ENCODE assay signal across 17 mouse cellular contexts in the genomic region with DNA sequence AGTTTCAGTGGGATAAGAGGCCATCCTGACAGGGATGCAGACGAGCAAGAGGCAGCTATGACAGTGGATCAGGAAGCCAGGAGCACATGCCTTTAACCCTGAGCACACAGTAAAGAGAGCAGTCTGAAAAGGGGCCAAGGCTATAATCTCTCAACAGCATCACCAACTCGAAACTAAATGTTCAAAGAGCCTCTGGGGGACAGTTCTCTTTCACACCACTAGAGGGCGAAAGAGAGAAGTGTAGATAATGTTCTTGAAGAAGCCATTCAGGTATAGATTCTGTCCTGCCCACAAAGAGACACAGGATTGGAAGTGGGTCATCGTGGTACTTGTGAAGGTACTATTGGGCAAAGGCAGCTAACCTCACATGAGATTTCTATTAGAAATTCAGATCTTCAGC. TPM values are rescaled to one million over a fixed set of nuclear protein-coding genes. Genes with fewer than 3 reads are reported as not detected.
DNase-seq lines count a peak whose midpoint lies in the region; ATAC-seq and TF ChIP-seq lines count a peak whose summit lies in the region.
"Had no signal": no experiment of that assay in that cellular context is flagged by ENCODE, and none has a peak within 500 bp of the region (broad histone marks: within the 10 kb centered on the region; RNA-seq: fewer than 3 reads in every experiment).

No protein-coding gene starts in this region.

- no peak for TF ChIP-seq EP300 in liver, embryonic 14.5 days (IDR thresholded peaks at IDR 0.05; ENCODE audit: low read depth)

- no peaks in the 10 kb centered on the region for H3K9me3 ChIP-seq in liver, embryonic 14.5 days (ENCODE audit: control insufficient read depth, low read length)
- no peaks in the 10 kb centered on the region for H3K9me3 ChIP-seq in liver, embryonic 11.5 days (ENCODE audit: control insufficient read depth, low read length)
- H3K9me3 ChIP-seq: lung, embryonic 15.5 days had no signal

- no peak for DNase-seq in gastrocnemius, adult 2 months
- no peak for DNase-seq in gastrocnemius, postnatal 4 days (ENCODE audit: low spot score in 2 of 2)
- peak in 1 of 3 experiments; percentile 4 for DNase-seq in liver, embryonic 14.5 days (ENCODE audit: low read depth in 3 of 3, low spot score in 3 of 3)
- no peak for DNase-seq in liver, embryonic 11.5 days (ENCODE audit: low spot score)
- DNase-seq in A20 (ENCODE audit: low read depth, low spot score) (peak; percentile 10), R1 (ENCODE audit: low read depth, low spot score) (peak; percentile 22)
- no peak for DNase-seq in right cerebral cortex, postnatal 4 days
- no peak for DNase-seq in heart, adult 11 months
- DNase-seq: cerebellum, adult 8-10 months; heart, postnatal 10 days; kidney, adult 8-10 months; thymus, postnatal 36 days had no signal

- intact Hi-C loops in gastrocnemius, adult 2 months (cut with DNase I): no loop called here

- WGBS in liver, embryonic 14.5 days (ENCODE audit: insufficient replicate concordance): 57% methylated on average over 4 of the region's 4 CpGs
- WGBS in liver, embryonic 11.5 days: 71% methylated on average over 4 of the region's 4 CpGs

- no peak for ATAC-seq in liver, embryonic 14.5 days (ENCODE audit: insufficient read depth)
- ATAC-seq in liver, embryonic 11.5 days (replicated peaks; ENCODE audit: low FRiP score): no peak
- ATAC-seq: forebrain, embryonic 13.5 days had no signal

- no peaks in the 10 kb centered on the region for H3K36me3 ChIP-seq in liver, embryonic 14.5 days (replicated peaks; ENCODE audit: control insufficient read depth, insufficient read depth, low read depth)
- no peaks in the 10 kb centered on the region for H3K36me3 ChIP-seq in liver, embryonic 11.5 days (ENCODE audit: control insufficient read depth, insufficient read depth, low read length)
- H3K36me3 ChIP-seq: lung, embryonic 15.5 days had no signal

- no peak overlapping the region for H3K27ac ChIP-seq in gastrocnemius, adult 2 months
- no peak overlapping the region for H3K27ac ChIP-seq in liver, embryonic 14.5 days
- H3K27ac ChIP-seq in liver, embryonic 11.5 days (ENCODE audit: low read depth, low read length): no peak overlapping the region
- H3K27ac ChIP-seq: forebrain, embryonic 13.5 days; hindbrain, embryonic 14.5 days; lung, embryonic 15.5 days had no signal

- no peak overlapping the region for H3K4me2 ChIP-seq in liver, embryonic 14.5 days (ENCODE audit: low read depth)
- no peak overlapping the region for H3K4me2 ChIP-seq in liver, embryonic 11.5 days
- H3K4me2 ChIP-seq: forebrain, embryonic 13.5 days; hindbrain, embryonic 14.5 days; lung, embryonic 15.5 days had no signal

- H3K4me1 ChIP-seq in liver, embryonic 14.5 days (replicated peaks; ENCODE audit: control insufficient read depth in 2 of 2, insufficient read depth in 2 of 2, low read length in 1 of 2): no peaks in the 10 kb centered on the region
- no peaks in the 10 kb centered on the region for H3K4me1 ChIP-seq in liver, embryonic 11.5 days (replicated peaks; ENCODE audit: control insufficient read depth, insufficient read depth, low read length)
- H3K4me1 ChIP-seq: forebrain, embryonic 13.5 days; lung, embryonic 15.5 days had no signal

- H3K9ac ChIP-seq in liver, embryonic 14.5 days (replicated peaks): no peak overlapping the region
- H3K9ac ChIP-seq in liver, embryonic 11.5 days (ENCODE audit: low read depth, low read length): no peak overlapping the region
- H3K9ac ChIP-seq: forebrain, embryonic 13.5 days; hindbrain, embryonic 14.5 days; lung, embryonic 15.5 days had no signal

- no peaks in the 10 kb centered on the region for H3K27me3 ChIP-seq in liver, embryonic 14.5 days (ENCODE audit: control insufficient read depth, insufficient read depth, low read length)
- no peaks in the 10 kb centered on the region for H3K27me3 ChIP-seq in liver, embryonic 11.5 days (replicated peaks; ENCODE audit: control insufficient read depth, insufficient read depth, low read length)
- H3K27me3 ChIP-seq: forebrain, embryonic 13.5 days; lung, embryonic 15.5 days had no signal

- TF ChIP-seq CTCF in gastrocnemius, adult 2 months (IDR thresholded peaks at IDR 0.05): peak; percentile 51
- peak; percentile 42 for TF ChIP-seq CTCF in liver, embryonic 14.5 days (IDR thresholded peaks at IDR 0.05; ENCODE audit: low read depth)

- H3K4me3 ChIP-seq in gastrocnemius, adult 2 months: no peak overlapping the region
- H3K4me3 ChIP-seq in liver, embryonic 14.5 days (ENCODE audit: insufficient read depth in 1 of 2, low read depth in 2 of 2, low read length in 2 of 2): no peak overlapping the region
- no peak overlapping the region for H3K4me3 ChIP-seq in liver, embryonic 11.5 days (ENCODE audit: low read depth, low read length)
- H3K4me3 ChIP-seq: forebrain, embryonic 13.5 days; lung, embryonic 15.5 days had no signal

RNA-seq across cellular contexts. Expression of a gene that starts 1.2 kb away (rescaled TPM):
- total RNA-seq in gastrocnemius, adult 2 months (2021): 100 to 1,000 TPM in 1 of 2 experiments, 10 to 100 TPM in 1; 77.3 to 100 TPM
- total RNA-seq in gastrocnemius, postnatal 4 days (2021): 100 to 1,000 TPM; 110 to 113 TPM
- not detected in 2 replicates for polyA plus RNA-seq in liver, embryonic 14.5 days (2012; rRNA removed)
- polyA plus RNA-seq in liver, embryonic 14.5 days (2014; fragmentation: Nextera tagmentation; extraction: Ambion mirVana): not detected in 2 replicates
- polyA plus RNA-seq in liver, embryonic 11.5 days (2014; fragmentation: Nextera tagmentation; extraction: Ambion mirVana): 0.32 and 0.63 TPM in 2 replicates
- total RNA-seq: granulocyte monocyte progenitor cell, adult 5-6 weeks; megakaryocyte progenitor cell, adult 5-6 weeks had no signal

Comparison
In these comparisons a context has a peak if more than half of its experiments do, and no peak if none do; other contexts are left out.
1. DNase-seq: peak in A20 (single experiment) and R1 (single experiment); none in gastrocnemius, adult 2 months (single experiment), gastrocnemius, postnatal 4 days (0 of 2), liver, embryonic 11.5 days (single experiment), right cerebral cortex, postnatal 4 days (single experiment) and heart, adult 11 months (single experiment).